Mouse (Mus musculus) spleen, postnatal 14 days (tissue): ENCODE measurements around the gene Tldc2.

Source experiments
- DNase-seq, 2 experiments: peaks; one replicate each; pipeline ENCODE4 v3.0.0; 2021 to 2022; ENCODE audit warnings: low spot score in 2 of 2

The Tldc2 gene

DNA sequence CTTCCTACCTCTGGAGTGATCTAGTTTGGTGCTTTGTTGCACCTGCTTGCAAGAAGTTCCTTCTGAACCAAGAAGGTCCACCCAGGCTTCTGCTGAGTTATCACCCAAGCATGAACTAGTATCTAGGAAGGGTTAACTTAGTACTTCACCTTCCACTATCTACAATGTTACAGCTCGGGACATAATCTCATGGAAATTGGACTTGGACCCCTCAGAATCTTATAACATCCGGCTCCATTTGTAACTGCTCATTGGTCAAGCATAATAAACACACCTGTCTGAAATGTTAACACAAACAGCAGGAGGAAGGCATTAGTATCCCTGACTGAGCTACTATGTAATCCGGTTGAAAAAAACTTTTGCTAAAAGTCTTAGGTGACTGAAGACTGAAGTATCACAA, 40.5 kb downstream of the Tldc2 start:
- DNase-seq = no peak

DNA sequence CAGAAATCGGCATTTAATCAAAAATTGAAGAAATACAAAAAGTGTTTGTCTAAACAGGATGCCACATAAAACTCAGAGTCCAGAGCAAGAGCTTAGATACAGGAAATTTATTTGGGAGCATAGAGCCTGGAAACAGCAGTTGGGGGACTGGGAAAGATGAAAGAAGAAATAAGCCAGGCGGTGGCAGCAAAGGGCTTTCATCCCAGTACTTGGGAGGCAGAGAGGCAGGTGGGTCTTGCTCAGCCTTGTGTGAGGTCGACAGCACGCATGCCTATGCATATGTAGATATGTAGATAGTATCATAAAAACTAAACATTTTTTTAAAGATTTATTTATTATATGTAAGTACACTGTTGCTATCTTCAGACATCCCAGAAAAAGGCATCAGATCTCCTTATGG, 41.2 kb downstream of the Tldc2 start:
- no peak for DNase-seq

DNA sequence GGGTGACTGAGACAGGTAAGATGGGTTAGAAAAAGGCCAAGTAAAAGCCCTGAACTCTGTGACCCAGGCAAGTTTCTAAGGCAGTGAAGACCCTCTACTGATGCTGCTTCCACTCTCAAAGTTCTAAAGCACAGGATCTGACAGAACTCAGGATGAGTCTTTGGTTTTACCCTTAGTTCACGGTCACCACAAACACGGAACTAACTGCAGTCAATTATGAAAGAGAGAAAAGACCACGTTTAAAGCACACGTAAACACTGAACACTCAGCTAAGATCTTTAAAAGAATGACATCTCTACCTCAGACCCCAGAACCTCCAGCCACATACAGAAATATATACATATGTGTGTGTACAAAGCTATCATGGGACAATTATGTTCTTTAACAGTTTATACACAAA, 42.2 kb downstream of the Tldc2 start:
- DNase-seq = no peak

DNA sequence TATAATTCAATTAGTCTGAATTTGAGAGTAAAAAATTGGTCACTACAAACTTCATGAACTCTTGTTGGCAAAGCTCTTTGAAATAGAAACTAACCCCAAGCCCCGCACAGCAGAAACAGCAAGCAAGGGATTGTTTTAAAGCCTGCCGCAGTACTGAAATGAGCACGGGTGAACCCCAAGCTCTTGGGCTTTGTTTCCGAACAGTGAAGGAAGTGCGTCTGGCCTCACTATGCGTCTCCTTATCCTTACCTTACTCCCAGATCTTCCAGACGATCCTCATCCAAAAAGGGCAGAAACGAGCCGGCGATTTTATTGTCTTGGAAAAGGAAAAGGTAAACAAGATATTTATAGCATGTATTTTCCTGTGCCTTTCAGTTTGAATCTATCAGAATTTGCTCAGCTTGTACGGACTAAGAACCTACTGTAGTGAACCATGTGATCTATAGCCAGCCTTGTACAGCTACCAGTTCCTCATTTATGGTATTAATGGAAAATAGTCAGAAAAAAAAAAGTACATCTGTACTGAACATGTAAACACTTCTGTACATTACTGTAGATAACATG, 42.8 kb downstream of the Tldc2 start:
- DNase-seq = no peak

DNA sequence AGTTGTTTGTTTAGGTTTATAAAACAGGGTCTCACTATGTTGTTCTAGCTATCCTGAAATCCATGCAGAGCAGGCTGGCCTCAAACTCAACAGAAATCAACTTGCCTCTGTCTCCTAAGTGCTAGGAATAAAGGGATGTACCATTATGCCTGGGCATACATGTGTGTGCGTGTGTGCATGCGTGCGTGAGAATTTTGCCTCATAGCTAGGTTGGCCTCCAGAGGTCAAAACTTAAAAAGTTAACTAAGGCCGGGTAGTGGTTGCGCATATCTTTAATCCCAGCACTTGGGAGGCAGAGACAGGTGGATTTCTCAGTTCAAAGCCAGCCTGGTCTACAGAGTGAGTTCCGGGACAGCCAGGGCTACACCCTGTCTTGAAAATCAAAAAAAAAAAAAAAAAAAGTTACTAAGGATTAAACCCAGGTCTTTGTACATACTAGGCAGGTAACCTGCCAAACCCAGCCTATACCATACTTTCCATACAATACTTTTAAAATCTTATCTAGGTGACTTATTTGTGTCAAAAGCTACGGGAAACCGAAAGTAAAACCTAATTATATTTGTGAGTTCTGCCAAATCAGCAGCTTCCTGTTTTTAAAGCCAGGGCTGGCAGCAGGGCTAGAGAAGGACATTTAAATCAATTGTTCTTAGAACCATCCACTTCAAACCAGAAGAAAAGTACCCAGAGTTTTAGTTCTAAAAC, 44.1 kb downstream of the Tldc2 start:
- no peak for DNase-seq

DNA sequence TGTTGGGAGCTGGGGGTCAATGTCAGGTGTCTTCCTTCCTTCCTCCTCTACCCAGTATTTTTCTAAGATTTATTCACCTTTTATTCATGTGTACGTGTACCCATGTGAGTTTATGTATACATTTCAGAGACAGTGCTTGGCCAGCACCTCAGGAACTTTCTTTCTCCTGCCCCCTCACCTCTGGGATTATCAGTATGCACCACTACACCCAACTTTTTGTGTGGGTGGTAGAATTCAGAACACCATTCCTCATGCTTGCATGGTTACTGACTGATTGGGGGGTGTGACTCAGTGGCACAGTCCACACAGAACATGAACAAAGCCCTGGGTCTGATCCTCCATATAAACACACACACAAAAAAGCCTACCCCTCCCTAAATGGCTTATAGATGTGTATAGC, 45.2 kb downstream of the Tldc2 start:
- no peak for DNase-seq

DNA sequence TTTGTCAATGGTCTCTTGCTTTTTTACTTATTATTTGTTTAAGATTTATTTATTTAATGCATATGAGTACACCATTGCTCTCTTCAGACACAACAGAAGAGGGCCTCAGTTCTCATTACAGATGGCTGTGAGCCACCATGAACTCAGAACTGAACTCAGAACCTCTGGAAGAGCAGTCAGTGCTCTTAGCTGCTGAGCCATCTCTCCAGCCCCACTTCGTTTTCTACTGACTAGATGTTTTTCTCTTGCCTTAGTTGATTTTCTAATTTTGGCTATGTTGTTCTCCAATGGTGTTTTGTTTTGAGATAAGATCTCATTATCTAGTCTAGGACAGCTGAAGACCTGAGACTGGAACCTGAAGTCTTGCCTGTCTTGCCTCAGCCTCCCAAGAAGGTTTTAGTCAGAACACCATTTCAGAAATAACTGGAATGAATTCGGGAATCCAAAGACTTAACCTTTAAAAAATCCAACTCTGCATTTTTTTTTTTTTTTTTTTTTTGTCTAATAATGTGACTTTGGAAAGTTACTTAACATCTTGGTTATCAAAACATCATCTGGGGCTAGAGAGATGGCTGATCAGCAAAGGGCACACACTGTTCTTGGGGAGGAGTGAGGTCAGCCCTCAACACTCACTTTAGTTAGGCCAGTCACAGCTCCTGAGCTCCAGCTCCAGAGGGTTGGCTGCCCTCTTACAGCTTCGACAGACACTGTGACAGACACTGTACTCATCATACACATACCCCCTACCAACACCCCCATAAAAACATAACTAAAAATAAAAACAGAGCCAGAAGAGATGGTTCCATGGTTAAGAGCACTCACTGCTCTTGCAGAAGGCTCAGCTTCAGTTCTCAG, 46.1 kb downstream of the Tldc2 start:
- DNase-seq = no peak

DNA sequence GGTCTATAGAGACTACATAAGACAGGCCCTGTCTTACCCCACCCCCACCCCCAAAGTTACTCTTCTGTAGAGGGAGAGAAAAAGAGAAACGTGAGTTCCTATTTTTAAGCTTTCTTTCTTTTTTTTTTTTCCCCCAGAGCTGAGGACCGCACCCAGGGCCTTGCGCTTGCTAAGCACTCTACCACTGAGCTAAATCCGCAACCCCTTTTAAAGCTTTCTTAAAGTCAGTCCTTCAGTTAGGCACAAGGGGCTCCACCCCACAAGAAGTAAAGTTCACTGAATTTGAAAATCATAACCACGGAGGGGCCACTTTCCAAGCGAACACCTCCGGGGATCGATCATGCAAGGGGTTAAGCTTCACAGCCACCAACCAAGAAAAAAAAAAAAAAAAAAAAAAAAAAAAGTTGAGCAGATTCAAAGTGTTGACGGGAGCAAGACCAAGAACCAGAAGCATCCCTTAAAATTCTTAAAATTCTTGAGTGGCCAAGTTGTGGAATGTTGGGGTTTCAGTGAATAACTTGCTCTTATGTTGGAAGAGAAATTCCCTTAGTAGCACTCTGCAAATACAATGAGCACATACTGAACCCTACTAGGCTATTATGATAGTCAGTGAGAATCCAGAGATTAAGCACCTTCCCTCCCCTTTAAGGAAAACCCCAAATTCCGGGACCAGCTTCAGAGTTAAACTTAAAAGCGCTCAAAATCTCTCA, 47.1 kb downstream of the Tldc2 start:
- DNase-seq = no peak

DNA sequence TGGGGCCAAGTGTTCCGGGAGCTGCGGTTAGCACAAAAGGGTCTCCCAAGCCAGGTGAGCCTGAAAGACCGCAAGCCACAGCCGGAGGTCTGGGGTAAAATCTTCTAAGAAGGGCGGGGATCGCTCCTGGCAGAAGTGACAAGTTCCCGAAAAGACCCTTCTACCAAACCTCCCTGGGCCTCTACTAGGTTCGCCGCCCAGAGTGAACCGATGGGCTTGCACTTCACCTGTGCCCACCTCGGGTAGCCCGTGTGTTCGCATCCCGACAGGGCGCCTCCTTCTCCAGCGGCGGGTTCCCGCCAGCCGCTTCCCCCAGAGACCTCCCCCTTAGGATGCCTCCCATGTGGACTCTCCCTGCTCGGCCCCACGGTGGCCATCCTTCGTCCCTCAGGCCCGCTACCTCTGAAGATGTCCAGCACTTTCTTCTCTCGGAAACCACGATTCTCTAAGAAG, 47.6 kb downstream of the Tldc2 start:
- peak in 1 of 2 experiments; percentile 24 for DNase-seq

DNA sequence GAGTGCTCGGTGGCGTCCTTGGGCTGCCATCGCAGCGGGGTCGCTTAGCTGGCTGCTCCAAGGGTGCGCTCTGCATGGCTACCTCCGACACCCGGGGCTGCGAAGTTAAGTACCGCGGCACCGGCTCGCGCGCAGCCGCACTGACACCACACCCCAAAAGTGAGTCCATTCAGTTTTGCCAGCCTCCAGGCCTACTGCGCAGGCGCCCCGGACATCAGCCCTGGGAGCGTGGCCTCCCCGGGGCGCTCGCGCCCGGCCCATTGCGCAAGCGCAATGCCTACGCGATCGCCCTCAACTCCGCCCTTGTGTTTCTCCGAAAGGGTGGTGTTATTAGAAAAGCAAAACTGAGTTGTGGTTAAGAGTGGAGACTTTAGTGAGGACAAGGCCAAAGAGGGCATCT, 48.2 kb downstream of the Tldc2 start, which contains the start of gene Samhd1:
Gene Samhd1 (minus strand): TSS at position 252 of the 400 bp plus-strand sequence.
- DNase-seq = peak; percentile 95 to 96

DNA sequence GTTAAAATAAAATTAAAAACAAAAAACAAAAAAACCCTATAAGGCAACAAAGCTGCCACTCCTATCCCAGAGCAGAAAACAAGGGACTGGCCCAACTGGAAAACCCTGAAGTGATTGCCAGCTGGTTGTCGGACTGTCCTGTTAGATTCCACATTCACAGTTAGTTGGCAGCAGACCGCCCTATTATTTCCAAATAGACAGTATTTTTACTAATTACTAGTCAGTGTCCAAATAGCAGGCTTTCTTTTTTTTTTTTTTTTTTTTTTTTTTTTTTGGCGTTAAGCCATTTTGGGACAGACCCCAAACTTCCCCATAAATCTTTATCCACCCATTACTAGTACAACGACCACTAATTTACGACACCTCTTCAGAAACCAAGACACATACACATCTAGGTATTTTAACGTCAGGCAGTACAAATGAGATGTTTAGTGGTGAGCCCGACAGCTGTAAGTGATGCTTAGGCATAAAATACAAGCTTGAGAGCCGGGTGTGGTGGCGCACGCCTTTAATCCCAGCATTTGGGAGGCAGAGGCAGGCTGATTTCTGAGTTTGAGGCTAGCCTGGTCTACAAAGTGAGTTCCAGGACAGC, 48.8 kb downstream of the Tldc2 start:
- no peak for DNase-seq

DNA sequence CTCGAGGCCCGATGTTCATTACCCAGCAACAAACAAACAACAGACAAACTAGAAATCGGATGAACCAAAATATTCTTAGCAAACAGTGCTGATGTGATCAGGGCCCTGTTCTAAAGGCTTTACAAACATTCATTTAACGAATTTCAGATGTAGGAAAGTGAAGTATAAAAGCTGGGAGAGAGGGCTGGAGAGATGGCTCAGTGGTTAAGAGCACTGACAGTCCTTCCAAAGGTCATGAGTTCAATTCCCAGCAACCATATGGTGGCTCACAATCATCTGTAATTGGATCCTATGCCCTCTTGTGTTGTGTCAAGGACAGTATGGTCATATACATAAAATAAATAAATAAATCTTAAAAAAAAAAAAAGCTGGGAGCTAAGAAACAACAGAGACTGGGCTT, 49.3 kb downstream of the Tldc2 start:
- no peak for DNase-seq

DNA sequence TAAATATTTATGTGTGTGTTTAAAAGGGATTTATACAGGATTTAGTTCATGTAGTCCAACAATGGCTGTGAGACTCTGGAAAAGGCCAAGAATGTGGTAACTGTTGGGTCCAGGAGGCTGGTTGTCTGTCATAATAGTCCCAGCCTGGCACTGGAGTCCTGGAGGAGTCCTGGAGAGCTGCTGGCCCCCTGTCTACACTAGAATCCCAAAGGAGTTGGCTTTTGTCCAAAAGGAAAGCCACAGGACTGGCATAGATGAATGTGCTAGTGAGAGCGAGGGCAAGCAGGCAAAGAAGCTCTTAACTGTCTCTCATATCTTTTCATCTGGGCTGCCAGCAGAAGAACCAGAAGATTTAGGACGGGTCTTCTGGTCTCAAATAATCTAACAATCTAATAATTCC, 49.8 kb downstream of the Tldc2 start:
- DNase-seq = no peak

DNA sequence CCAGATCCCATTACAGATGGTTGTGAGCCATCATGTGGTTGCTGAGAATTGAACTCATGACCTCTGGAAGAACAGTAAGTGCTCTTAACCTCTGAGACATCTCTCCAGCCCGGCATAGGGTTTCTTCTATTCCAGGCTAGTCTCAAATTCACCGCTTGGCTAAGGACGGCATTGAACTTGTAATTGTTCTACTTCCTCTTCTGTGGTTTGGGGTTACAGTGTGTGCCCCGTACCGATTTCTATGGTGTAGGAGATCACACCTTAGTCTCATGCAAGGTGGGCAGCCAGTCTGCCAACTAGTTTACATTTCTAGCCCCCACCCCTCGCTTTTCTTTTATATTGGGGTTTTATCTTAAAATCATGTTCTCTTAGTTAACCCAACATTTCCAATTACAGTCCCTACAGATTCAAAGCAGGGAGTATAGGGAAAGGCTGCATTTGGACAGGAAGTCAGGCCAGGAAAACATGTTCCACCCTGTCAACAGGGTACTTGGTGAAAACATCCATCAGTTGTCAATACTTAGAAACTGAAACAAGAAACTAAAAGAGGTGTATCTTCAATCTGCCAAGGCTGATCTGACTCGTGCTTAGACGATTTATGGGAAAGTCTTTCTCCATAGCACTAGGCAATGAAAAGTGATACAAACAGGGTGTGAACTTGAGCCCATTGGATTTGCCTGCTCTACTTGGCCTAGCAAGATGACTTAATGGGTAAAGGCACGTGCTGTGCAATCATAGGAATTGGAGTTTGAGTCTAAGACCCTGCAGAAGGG, 51.3 kb downstream of the Tldc2 start:
- no peak for DNase-seq

DNA sequence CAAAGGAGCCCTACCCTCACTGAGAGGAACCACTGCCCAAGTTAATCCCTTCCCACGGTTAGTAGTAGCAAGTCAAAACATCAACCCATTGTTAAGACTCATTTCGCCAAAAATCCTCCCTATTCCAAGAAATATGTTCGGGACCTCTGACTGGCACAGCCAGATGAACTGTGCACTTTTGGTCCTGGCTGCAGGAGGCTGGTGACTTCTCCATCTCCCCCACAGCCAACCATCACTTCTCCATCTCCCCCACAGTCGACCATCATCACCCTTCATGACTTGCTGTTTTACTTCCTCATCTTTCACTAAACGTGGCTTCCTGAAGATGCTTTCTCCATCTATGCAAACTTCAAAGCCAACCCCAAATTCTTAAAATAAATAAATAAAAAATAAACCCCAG, 52.0 kb downstream of the Tldc2 start:
- DNase-seq = no peak

DNA sequence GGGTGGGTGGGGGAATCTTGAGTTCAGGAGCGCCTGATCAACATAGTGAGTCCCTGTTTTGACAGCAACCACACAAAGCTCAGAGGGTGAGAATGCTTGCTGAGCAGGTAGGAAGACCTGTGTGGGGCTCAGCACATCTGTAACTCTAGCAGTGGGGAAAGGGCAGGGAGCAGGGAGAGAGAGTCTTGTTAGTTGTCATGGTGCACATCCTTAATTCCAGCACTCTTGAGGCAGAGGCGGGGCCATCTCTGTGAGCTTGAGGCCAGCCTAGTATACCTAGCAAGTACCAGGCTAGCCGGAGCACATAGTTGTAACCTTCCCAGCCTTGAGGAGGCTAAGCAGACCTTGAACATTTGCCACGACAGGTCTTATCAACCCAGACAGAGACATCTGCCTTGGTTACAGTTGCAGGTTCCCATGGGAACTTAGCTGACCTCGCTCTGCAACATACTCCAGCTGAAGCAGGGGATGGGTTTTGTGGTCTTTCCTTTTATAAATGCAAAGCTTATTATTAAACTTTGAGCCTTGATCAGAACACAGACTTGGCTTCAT, 52.5 kb downstream of the Tldc2 start:
- no peak for DNase-seq

DNA sequence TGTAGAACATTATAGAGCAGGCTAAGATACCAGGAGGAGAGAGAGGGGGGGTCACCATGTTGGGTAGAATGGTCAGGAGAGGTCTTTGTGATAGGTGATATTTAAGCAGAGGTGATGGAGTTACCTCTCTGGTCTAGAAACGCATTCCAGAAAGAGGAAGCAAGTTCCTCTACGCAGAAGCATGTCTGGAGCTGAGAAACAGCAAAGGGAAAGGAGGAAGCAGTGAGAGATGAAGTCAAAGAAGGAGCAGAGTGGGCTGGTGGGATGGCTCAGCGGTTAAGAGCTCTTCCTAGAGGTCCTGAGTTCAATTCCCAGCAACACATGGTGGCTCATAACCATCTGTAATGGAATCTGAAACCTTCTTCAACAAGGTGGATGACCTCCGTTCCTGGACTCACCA, 55.1 kb downstream of the Tldc2 start:
- no peak for DNase-seq

DNA sequence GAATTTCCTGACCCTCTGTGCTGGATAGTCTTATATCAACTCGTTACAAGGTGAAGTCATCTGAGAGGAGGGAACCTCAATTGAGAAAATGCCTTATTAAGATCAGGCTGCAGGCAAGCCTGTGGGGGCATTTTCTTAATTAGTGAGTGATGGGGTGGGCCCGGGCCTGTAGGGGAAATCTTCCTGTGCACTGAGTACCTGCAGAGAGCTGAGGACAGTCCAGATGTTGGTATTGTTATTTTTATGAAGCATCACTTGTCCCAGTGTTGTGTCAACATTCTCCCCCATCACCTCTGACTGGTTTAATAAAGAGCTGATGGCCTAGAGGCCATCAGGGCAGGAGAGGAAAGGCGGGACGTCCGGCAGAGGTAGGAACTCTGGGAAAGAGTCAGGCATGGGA, 57.3 kb downstream of the Tldc2 start:
- DNase-seq = no peak

DNA sequence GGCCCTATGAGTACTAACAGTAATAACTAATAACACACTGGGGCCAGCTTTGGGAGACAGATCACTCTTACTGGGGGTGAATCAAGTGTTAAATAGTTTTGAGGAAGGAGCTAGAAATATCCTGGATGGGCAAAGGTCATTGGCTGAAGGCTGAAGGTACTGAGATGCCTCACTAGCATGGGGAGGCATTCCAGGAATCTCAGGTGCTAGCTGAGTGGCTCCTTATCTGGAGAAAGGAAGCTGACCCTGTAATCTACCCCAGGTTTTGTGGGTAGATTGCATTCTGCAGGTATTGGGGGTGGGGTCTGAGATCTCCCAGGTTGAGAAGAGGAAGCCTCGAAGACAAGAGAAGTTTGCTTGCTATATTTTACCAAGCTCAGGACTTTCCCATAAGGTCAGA, 58.3 kb downstream of the Tldc2 start:
- no peak for DNase-seq
